Comparison of ENCODE assay signal across 33 mouse cellular contexts in genomic region chr6:47845779-47846178, GRCm38 (mm10).
"Had no signal": no experiment of that assay in that cellular context is flagged by ENCODE, and none has a peak within 500 bp of the region (broad histone marks: within the 10 kb centered on the region; RNA-seq: fewer than 3 reads in every experiment).

No protein-coding gene starts in this region.

- H3K27me3 ChIP-seq: heart, embryonic 12.5 days; heart, embryonic 13.5 days; heart, embryonic 15.5 days; hindbrain, embryonic 12.5 days; hindbrain, embryonic 13.5 days; hindbrain, embryonic 15.5 days; kidney, embryonic 15.5 days had no signal

- H3K36me3 ChIP-seq: heart, embryonic 10.5 days; heart, embryonic 15.5 days had no signal

- H3K9ac ChIP-seq: heart, embryonic 12.5 days; heart, embryonic 13.5 days; heart, embryonic 15.5 days; hindbrain, embryonic 12.5 days; hindbrain, embryonic 13.5 days; hindbrain, embryonic 14.5 days; hindbrain, embryonic 15.5 days; kidney, embryonic 15.5 days had no signal

- H3K4me1 ChIP-seq: heart, embryonic 10.5 days; heart, embryonic 12.5 days; heart, embryonic 13.5 days; heart, embryonic 15.5 days; hindbrain, embryonic 10.5 days; hindbrain, embryonic 12.5 days; hindbrain, embryonic 13.5 days; hindbrain, embryonic 15.5 days; kidney, embryonic 15.5 days had no signal

- H3K4me2 ChIP-seq: heart, embryonic 11.5 days; heart, embryonic 12.5 days; heart, embryonic 13.5 days; heart, embryonic 15.5 days; hindbrain, embryonic 12.5 days; hindbrain, embryonic 13.5 days; hindbrain, embryonic 14.5 days; hindbrain, embryonic 15.5 days; kidney, embryonic 15.5 days had no signal

- H3K9me3 ChIP-seq: heart, embryonic 10.5 days; heart, embryonic 12.5 days; heart, embryonic 13.5 days; heart, embryonic 15.5 days; hindbrain, embryonic 10.5 days; hindbrain, embryonic 12.5 days; hindbrain, embryonic 13.5 days; hindbrain, embryonic 15.5 days; kidney, embryonic 15.5 days had no signal

- DNase-seq: heart, postnatal 10 days; heart, postnatal 14 days; heart, postnatal 36 days; heart, postnatal 4 days; kidney, adult 11 months; kidney, adult 18-20 months; kidney, adult 2 months; kidney, adult 8-10 months; kidney, adult 9 months; kidney, postnatal 10 days; kidney, postnatal 14 days; kidney, postnatal 25 days; kidney, postnatal 36 days; kidney, postnatal 4 days; layer of hippocampus, adult 9-11 months; layer of hippocampus, postnatal 36 days had no signal

- H3K27ac ChIP-seq: heart, embryonic 10.5 days; heart, embryonic 13.5 days; heart, embryonic 15.5 days; hindbrain, embryonic 10.5 days; hindbrain, embryonic 12.5 days; hindbrain, embryonic 13.5 days; hindbrain, embryonic 14.5 days; hindbrain, embryonic 15.5 days; hindbrain, postnatal 0 days; kidney, embryonic 15.5 days; kidney, postnatal 0 days; layer of hippocampus, adult 2 months; left cerebral cortex, adult 2 months had no signal

- ATAC-seq: hindbrain, embryonic 16.5 days; hindbrain, postnatal 0 days; inflammation-experienced regulatory T-cells, adult 6 months had no signal

- H3K4me3 ChIP-seq: heart, embryonic 10.5 days; heart, embryonic 12.5 days; heart, embryonic 13.5 days; heart, embryonic 15.5 days; hindbrain, embryonic 10.5 days; hindbrain, embryonic 12.5 days; hindbrain, embryonic 13.5 days; hindbrain, embryonic 15.5 days; kidney, embryonic 15.5 days; layer of hippocampus, adult 2 months; left cerebral cortex, adult 2 months had no signal
